Mouse (Mus musculus) olfactory bulb, adult 2 months (tissue): ENCODE measurements at regions not wholly inside any gene's neighbourhood (a gene's known extent, or its start where the extent isn't known, plus 50 kb on each side); places are given as distances from the start of the nearest gene placed in this dataset.

ENCODE experiments used
- CTCF ChIP-seq: fragments of 200-500 bp; IDR thresholded peaks from 2 replicates; pipeline ENCODE4 v1.5.1; 2012; ENCODE audit warnings: low read depth, mild to moderate bottlenecking, low read length, moderate library complexity; ENCODE audit not compliant: insufficient read depth
- POLR2A ChIP-seq: fragments of 200-500 bp; IDR thresholded peaks from 2 replicates; pipeline ENCODE4 v1.6.1; 2012; ENCODE audit warnings: mild to moderate bottlenecking, low read depth, low read length, moderate library complexity; ENCODE audit not compliant: insufficient read depth

DNA sequence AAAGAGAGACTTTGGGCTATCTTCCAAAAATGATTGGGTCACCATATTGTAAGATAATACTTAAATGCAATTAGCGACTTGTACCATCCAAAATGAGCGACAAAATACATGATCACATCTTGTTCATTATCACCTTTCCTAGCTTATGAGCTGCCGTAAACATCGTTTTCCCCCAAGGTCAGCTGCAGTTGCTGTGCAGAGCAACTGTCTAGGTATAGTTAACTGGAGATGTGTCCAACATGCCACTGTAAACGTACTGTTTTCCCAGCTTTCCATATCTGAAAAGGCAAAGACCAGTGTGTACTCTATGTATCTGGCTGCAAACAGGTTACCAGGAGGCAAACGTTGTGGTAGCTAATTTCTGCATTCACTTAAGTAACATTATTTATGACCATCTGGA, 86.3 kb upstream of the Tab2 start:
- no peak for TF ChIP-seq CTCF
- no peak for TF ChIP-seq POLR2A
